Mouse (Mus musculus) liver, embryonic 11.5 days (tissue): ENCODE data around the gene Mlkl. TPM values are rescaled to one million over a fixed set of nuclear protein-coding genes. Genes with fewer than 3 reads are reported as not detected.
A peak's percentile ranks its signal among the peaks of the same experiment; 100 is the strongest.
"Not testable (repeated sequence)": the region's sequence is repeated elsewhere in the genome, so short reads cannot be mapped to it uniquely, and the experiment has no call there.

ENCODE experiments used
- ATAC-seq: fragments of 200-750 bp; cut with Nextera tagmentation; replicated peaks from 2 replicates; pipeline ENCODE4 v1.8.0; 2017; ENCODE audit warnings: moderate number of reproducible peaks, mild to moderate bottlenecking, moderate TSS enrichment, moderate library complexity; ENCODE audit not compliant: low FRiP score
- DNase-seq: peaks from one replicate; pipeline ENCODE4 v3.0.0-alpha.2; 2017; ENCODE audit warnings: low spot score
- H3K27ac ChIP-seq: fragments of 300-500 bp; sonication (generic); 2 replicates; pipeline ENCODE4 v1.5.1; 2014; ENCODE audit warnings: mild to moderate bottlenecking, low read depth, low read length, control low read depth
- H3K27me3 ChIP-seq: fragments of 300-500 bp; sonication (generic); replicated peaks from 2 replicates; pipeline ENCODE4 v1.6.1; 2014; ENCODE audit warnings: low read length, mixed read lengths; ENCODE audit not compliant: control insufficient read depth, insufficient read depth
- H3K36me3 ChIP-seq: fragments of 300-500 bp; sonication (generic); 2 replicates; pipeline ENCODE4 v1.6.1; 2014; ENCODE audit warnings: mild to moderate bottlenecking, low read length, moderate library complexity, mixed read lengths; ENCODE audit not compliant: control insufficient read depth, insufficient read depth
- H3K4me1 ChIP-seq: fragments of 300-500 bp; sonication (generic); replicated peaks from 2 replicates; pipeline ENCODE4 v1.6.1; 2014; ENCODE audit warnings: low read length, mixed read lengths; ENCODE audit not compliant: control insufficient read depth, insufficient read depth
- H3K4me2 ChIP-seq: fragments of 300-500 bp; sonication (generic); 2 replicates; pipeline ENCODE4 v1.6.1; 2014; ENCODE audit warnings: mild to moderate bottlenecking, control low read depth, moderate library complexity
- H3K4me3 ChIP-seq: fragments of 300-500 bp; sonication (generic); 2 replicates; pipeline ENCODE4 v1.5.1; 2014; ENCODE audit warnings: low read depth, low read length, control low read depth
- H3K9ac ChIP-seq: fragments of 300-500 bp; sonication (generic); 2 replicates; pipeline ENCODE4 v1.6.1; 2014; ENCODE audit warnings: low read depth, low read length, control low read depth
- H3K9me3 ChIP-seq: fragments of 300-500 bp; sonication (generic); 2 replicates; pipeline ENCODE4 v1.6.1; 2016; ENCODE audit warnings: low read length, inconsistent platforms, mixed read lengths; ENCODE audit not compliant: control insufficient read depth
- WGBS: fragments of 180-500 bp; shearing (Covaris S2); extraction: QIAGEN DNeasy Blood & Tissue Kit; methylation state at CpG from one replicate; pipeline ENCODE4 v1.1.7; 2014; 5-methylcytosine and 5-hydroxymethylcytosine counted together
- polyA plus RNA-seq: library from polyadenylated mRNA; unstranded; fragments of >200 nt; fragmentation: Nextera tagmentation; extraction: Ambion mirVana; gene quantifications from 2 replicates; pipeline ENCODE4 v1.2.1, GENCODE M21; 2014

Gene Mlkl
- polyA plus RNA-seq, 1 experiment from 2014 or later: 3.0 TPM

DNA sequence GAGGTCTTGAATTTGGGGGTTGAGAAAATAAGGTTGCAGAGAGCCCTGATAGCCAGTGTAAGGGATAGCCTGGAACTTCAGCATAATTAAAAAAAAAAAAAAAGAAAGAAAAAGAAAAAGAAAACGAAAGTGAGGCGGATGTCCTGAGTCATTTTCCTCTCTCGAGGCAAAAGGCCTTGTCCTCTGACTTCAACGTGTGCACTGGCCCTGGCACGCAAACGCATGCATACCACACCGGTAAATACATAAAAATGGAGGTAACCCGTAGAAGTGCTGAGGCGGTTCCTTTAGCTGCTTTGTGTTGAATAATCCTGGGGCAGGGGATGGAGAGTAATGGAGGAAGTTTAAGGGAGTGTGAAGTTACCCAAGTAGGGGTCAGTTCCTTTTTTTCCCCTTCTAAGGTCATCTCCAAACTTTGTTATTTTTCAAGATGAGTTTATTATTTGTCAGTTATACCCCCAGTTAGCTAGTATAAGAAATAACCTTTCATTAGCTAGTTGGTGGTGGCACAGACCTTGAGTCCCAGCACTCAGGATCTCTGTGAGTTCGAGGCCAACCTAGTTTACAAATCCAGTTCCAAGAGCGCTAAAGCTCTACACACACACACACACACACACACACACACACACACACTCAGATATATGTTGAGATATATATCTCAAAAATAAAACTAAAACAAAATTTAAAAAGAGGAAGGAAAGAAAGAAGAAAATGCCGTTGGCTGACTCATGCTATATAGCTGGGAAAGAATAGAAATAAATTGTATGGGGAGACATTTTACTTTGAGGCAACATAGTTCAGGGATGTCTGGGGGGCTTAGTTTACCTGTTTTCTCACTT, 612 bp upstream of the Mlkl start:
- Histone ChIP-seq H3K9me3 (no peaks in the 10 kb centered on the region), H3K4me3 (peak overlapping the region; percentile 63), H3K9ac (peak overlapping the region; percentile 54; the same call in 1 of the 2 replicates), H3K27me3 (no peaks in the 10 kb centered on the region; the same call in 1 of the 2 replicates), H3K27ac (no peak overlapping the region; the same call in 1 of the 2 replicates), H3K36me3 (no peaks in the 10 kb centered on the region), H3K4me2 (peak overlapping the region; percentile 94), H3K4me1 (no peaks in the 10 kb centered on the region)
- ATAC-seq: no peak
- DNase-seq: no peak
- whole genome bisulfite sequencing: 36% methylated on average over 12 of the region's 12 CpGs

DNA sequence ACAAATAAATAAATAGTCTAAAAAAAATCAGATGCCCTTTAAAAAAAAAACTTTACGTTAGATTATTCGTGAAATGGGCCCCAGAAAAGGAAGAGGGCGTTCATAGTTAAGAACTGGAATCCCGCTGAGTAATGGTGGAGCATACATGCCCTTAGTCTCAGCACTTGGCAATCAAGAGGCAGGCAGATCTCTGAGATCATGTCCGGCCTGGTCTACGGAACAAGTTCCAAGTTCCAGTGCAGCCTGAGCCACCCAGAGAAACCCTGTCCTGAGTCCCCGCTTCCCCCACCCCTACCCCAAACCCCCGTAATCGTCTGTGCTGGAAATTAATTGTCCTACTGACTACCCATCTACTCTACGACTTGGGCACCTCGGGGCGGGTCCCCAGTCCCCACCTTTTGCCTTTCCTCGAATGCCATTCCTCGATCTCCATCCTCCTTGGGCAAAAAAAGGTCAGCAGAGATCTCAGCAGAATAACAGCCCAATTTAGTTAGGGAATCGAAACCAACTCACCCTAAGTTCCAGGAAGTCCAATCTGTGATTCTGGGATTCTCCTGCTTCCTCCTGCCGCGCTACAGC, 577 bp downstream of the Mlkl start:
- H3K4me3 ChIP-seq: peak overlapping the region; percentile 63
- no peaks in the 10 kb centered on the region for H3K4me1 ChIP-seq
- ATAC-seq (peak; percentile 34; the same call in 1 of the 2 replicates), DNase-seq (no peak)
- H3K4me2 ChIP-seq: peak overlapping the region; percentile 94
- no peaks in the 10 kb centered on the region for H3K9me3 ChIP-seq
- 18% methylated on average over 17 of the region's 17 CpGs for WGBS
- peak overlapping the region; percentile 54 for H3K9ac ChIP-seq
- no peaks in the 10 kb centered on the region for H3K36me3 ChIP-seq
- H3K27ac ChIP-seq: no peak overlapping the region
- no peaks in the 10 kb centered on the region; the same call in 1 of the 2 replicates for H3K27me3 ChIP-seq

DNA sequence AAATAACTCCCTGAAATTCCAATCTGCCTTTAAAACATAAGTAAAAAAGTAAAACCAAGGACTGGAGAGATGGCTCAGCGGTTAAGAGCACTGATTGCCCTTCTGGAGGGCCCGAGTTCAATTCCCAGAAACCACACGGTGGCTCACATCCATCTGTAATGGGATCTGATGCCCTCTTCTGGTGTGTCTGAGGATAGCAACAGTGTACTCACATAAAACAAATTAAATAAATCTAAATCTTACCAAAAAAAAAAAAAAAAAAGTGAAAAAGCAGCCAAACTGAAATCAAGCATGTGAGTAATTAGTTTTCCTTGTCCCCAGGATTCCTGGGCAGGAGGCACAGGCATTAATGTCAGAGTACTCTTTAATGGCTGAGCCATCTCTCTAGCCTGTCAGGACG, 1.3 kb downstream of the Mlkl start:
- no peak for DNase-seq
- 68% methylated on average over 4 of the region's 4 CpGs for WGBS
- Histone ChIP-seq H3K4me3 (no peak overlapping the region), H3K4me1 (no peaks in the 10 kb centered on the region), H3K4me2 (peak overlapping the region; percentile 94), H3K9ac (no peak overlapping the region), H3K9me3 (no peaks in the 10 kb centered on the region), H3K27ac (no peak overlapping the region), H3K36me3 (no peaks in the 10 kb centered on the region), H3K27me3 (no peaks in the 10 kb centered on the region; the same call in 1 of the 2 replicates)
- ATAC-seq: no peak

DNA sequence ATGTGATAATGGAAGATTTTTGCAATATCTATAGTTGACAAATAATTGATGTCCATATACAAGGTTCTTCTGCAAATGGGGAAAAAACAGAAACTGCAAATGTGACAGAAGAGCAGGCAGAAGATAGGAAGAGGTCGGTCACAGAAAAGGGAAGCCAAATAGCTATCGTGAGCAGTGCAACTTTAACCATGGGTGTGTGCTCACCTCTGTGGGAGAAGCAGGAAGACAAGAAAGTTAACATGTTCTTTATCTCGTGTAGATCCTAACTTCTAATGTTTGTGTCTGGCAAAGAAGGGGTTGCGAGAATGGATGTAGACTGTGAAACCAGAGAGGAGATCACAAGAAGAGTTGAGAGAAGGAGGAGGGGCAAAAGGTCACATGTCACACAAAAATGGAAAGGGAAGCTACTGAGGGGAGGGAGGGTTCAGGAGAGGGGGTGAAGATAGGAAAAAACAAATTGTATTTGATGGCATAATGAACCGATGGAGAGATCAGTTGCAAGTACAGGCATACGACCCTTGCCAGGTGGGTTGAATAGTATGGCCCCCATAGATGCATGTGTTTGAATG, 12.7 kb downstream of the Mlkl start:
- no peak overlapping the region for H3K27ac ChIP-seq
- 62% methylated on average over 6 of the region's 6 CpGs for WGBS
- H3K9ac ChIP-seq: no peak overlapping the region
- DNase-seq (no peak), ATAC-seq (no peak)
- no peaks in the 10 kb centered on the region for H3K36me3 ChIP-seq
- H3K4me1 ChIP-seq: no peaks in the 10 kb centered on the region
- H3K9me3 ChIP-seq: no peaks in the 10 kb centered on the region
- H3K27me3 ChIP-seq: no peaks in the 10 kb centered on the region
- H3K4me3 ChIP-seq: no peak overlapping the region
- H3K4me2 ChIP-seq: no peak overlapping the region

DNA sequence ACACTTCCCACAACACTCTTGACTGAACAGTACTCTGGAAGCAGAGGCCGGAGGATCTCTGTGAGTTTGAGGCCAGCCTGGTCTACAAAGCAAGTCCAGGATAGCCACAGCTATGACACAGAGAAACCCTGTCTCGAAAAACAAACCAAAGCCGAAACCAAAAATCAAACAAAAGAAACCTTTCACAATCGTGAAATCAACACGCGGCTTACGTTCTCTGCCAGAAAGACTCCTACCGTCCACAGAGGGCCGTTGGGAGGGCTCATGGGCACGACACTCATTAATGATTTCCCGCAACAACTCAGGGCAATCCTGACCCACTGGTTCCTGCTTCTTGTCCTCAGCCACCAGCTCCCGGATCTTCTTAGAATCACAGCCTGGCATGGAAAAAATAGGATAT, 23.2 kb downstream of the Mlkl start:
- Histone ChIP-seq H3K27ac (no peak overlapping the region), H3K4me3 (no peak overlapping the region), H3K4me2 (no peak overlapping the region), H3K9ac (no peak overlapping the region), H3K27me3 (no peaks in the 10 kb centered on the region), H3K4me1 (peaks cover 5% of the 10 kb centered on the region; the same call in 1 of the 2 replicates), H3K9me3 (no peaks in the 10 kb centered on the region), H3K36me3 (no peaks in the 10 kb centered on the region)
- DNase-seq: no peak
- 88% methylated on average over 12 of the region's 12 CpGs for WGBS
- ATAC-seq: no peak

DNA sequence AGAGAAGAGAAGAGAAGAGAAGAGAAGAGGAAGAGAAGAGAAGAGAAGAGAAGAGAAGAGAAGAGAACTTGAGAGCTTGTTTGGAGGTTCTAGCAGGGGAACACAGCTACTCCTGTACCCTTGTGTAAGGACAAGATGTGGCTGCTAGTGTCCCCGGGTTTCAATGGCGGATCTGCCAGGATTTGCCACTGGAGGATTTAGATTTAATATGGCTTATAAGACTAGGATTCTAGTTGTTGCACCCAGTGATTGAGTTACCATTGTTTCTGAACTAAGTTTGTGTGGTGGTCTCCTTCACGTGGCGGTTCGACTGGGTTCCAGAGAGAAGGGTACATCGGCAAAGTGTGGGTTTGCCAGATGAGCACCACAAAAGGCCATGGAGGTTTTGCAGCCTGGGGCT, 24.0 kb downstream of the Mlkl start:
- not testable (repeated sequence) for H3K9ac ChIP-seq, H3K27ac ChIP-seq, H3K27me3 ChIP-seq, H3K4me3 ChIP-seq, ATAC-seq, H3K9me3 ChIP-seq, H3K36me3 ChIP-seq, DNase-seq, H3K4me1 ChIP-seq, H3K4me2 ChIP-seq
- 91% methylated on average over 6 of the region's 6 CpGs for WGBS

DNA sequence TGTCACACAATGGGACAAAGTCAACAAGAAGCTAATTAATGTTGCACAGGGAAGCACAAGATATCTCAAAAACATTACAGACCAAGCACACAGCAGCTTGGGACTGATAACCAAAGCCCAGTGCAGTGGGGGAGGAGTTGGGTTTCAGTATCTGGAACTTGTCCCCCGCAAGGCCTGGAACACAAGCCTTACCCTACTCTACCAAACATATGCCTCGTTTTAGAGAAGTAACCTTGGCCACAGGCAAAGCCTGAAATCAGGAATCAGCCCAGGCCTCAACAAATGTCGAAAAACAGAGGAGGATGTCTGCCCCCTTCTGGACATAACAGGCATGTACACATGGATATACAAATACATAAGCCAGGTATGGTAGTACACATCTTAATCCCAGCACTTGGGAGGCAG, 25.2 kb downstream of the Mlkl start:
- peaks cover 5% of the 10 kb centered on the region; the same call in 1 of the 2 replicates for H3K4me1 ChIP-seq
- WGBS: 29% methylated on average over 3 of the region's 3 CpGs
- H3K27me3 ChIP-seq: no peaks in the 10 kb centered on the region
- H3K36me3 ChIP-seq: no peaks in the 10 kb centered on the region
- H3K9ac ChIP-seq: no peak overlapping the region
- H3K27ac ChIP-seq: peak overlapping the region; percentile 41; the same call in 1 of the 2 replicates
- no peak overlapping the region for H3K4me2 ChIP-seq
- no peak overlapping the region for H3K4me3 ChIP-seq
- no peaks in the 10 kb centered on the region for H3K9me3 ChIP-seq
- DNase-seq (peak; percentile 38), ATAC-seq (peak; percentile 98)

DNA sequence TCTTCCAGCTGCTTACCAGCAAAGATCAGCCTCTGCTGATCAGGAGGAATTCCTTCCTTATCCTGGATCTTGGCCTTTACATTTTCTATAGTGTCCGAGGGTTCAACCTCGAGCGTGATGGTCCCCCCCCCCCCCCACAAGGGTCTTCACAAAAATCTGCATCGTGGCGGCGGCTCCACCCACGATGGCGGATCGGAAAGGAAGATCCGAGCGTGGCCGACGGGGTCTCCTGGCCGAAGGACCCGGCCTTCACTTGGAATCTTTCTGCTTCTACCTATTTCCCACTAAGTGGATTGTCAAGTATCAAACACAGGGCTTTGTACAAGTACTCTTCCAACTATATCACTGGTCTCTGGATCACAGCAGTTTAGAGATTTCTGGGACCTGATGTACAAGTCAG, 28.0 kb downstream of the Mlkl start:
- not testable (repeated sequence) for ATAC-seq

More for the DNA sequence above, 28.0 kb downstream of the Mlkl start:
- not testable (repeated sequence) for DNase-seq, H3K36me3 ChIP-seq, H3K4me1 ChIP-seq, H3K27me3 ChIP-seq, H3K4me3 ChIP-seq, H3K27ac ChIP-seq, H3K9me3 ChIP-seq, H3K9ac ChIP-seq, H3K4me2 ChIP-seq
- WGBS: 93% methylated on average over 15 of the region's 15 CpGs
